Mouse (Mus musculus) bone marrow, adult 2 months (tissue): ENCODE results near the gene Ubxn1.

Experiments
- CTCF ChIP-seq: fragments of 200-500 bp; IDR thresholded peaks from 2 replicates; pipeline ENCODE4 v1.5.1; 2011; ENCODE audit warnings: low read length, control low read depth; ENCODE audit not compliant: control insufficient read depth, insufficient read depth
- POLR2A ChIP-seq: fragments of 200-500 bp; IDR thresholded peaks from 2 replicates; pipeline ENCODE4 v1.6.1; 2011; ENCODE audit warnings: low read depth, mild to moderate bottlenecking, control low read depth, low read length, borderline replicate concordance; ENCODE audit not compliant: control insufficient read depth

DNA sequence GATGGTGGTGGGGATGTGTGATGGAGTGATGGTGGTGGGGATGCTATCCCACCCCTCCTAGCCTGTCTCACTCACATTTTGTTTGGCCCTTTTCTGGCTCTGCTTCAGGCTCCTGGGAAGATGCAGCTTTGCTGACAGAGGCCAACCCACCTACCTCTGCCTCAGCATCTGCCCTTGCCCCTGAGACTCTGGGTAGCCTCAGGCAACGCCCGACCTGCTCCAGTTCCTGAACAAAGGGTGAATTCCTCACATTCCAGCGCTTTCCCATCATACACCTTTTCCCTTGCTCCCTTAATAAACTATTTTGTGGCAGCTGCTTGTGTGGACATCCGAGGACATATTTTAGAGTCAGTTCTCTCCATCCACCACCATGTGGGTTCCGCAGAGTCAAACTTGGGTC is 22.9 kb upstream of the Ubxn1 start:
- TF ChIP-seq CTCF (no peak), POLR2A (no peak)
